Mouse (Mus musculus) heart, embryonic 10.5 days (tissue): ENCODE measurements around the gene Utp4. TPM values are rescaled to one million over a fixed set of nuclear protein-coding genes. Genes with fewer than 3 reads are reported as not detected.

Experiments used
- DNase-seq: peaks from one replicate; pipeline ENCODE4 v3.0.0-alpha.2; 2017; ENCODE audit warnings: low spot score
- H3K27ac ChIP-seq: fragments of 300-500 bp; sonication (generic); 2 replicates; pipeline ENCODE4 v1.5.1; 2016; ENCODE audit warnings: mild to moderate bottlenecking
- H3K27me3 ChIP-seq: fragments of 300-500 bp; sonication (generic); 2 replicates; pipeline ENCODE4 v1.6.1; 2016; ENCODE audit warnings: mild to moderate bottlenecking; ENCODE audit not compliant: poor library complexity, insufficient read depth, severe bottlenecking
- H3K36me3 ChIP-seq: fragments of 300-500 bp; sonication (generic); 2 replicates; pipeline ENCODE4 v1.6.1; 2016; ENCODE audit warnings: mild to moderate bottlenecking, moderate library complexity
- H3K4me1 ChIP-seq: fragments of 300-500 bp; sonication (generic); 2 replicates; pipeline ENCODE4 v1.6.1; 2016; ENCODE audit warnings: mild to moderate bottlenecking
- H3K4me3 ChIP-seq: fragments of 300-500 bp; sonication (generic); 2 replicates; pipeline ENCODE4 v1.5.1; 2016; ENCODE audit warnings: mild to moderate bottlenecking, moderate library complexity
- H3K9me3 ChIP-seq: fragments of 300-500 bp; sonication (generic); 2 replicates; pipeline ENCODE4 v1.6.1; 2016; ENCODE audit warnings: mild to moderate bottlenecking, moderate library complexity
- WGBS: fragments of 180-500 bp; shearing (Covaris S2); methylation state at CpG from one replicate; pipeline ENCODE4 v1.1.7; 2016; 5-methylcytosine and 5-hydroxymethylcytosine counted together
- polyA plus RNA-seq: library from polyadenylated mRNA; unstranded; fragments of >200 nt; fragmentation: Nextera tagmentation; extraction: Ambion mirVana; gene quantifications from 2 replicates; pipeline ENCODE4 v1.2.1, GENCODE M21; 2016

Gene Utp4
- polyA plus RNA-seq, 1 experiment from 2014 or later, result 79.9 TPM

DNA sequence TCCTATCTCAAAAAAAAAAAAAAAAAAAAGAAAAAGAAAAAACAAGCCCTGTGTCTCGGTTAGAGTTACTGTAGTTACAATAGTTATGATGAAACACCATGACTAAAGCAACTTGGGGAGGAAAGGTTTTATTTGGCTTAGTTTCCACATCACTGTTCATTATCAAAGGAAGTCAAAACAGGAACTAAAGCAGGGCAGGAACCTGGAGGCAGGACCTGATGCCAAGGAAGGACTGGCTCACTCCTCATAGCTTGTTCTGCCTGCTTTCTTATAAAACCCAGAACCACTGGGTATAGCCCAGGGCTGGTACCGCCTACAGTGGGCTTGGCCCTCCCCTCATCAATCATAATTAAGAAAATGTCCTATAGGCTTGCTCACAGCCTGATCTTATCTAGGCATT is 66.2 kb downstream of the Utp4 start:
- 85% methylated on average over 2 of the region's 2 CpGs for WGBS
- H3K9me3 ChIP-seq, result no peaks in the 10 kb centered on the region
- H3K27ac ChIP-seq, result no peak overlapping the region
- DNase-seq, result no peak
- no peak overlapping the region for H3K4me3 ChIP-seq
- no peaks in the 10 kb centered on the region for H3K36me3 ChIP-seq
- H3K4me1 ChIP-seq, result no peaks in the 10 kb centered on the region
- no peaks in the 10 kb centered on the region for H3K27me3 ChIP-seq

GRCm38 (mm10) chr8:106962322-106962721 is 68.9 kb downstream of the Utp4 start:
- DNase-seq, result no peak
- 81% methylated on average over 3 of the region's 3 CpGs for WGBS
- no peak overlapping the region for H3K27ac ChIP-seq
- no peaks in the 10 kb centered on the region for H3K4me1 ChIP-seq
- no peaks in the 10 kb centered on the region for H3K27me3 ChIP-seq
- H3K4me3 ChIP-seq, result no peak overlapping the region
- no peaks in the 10 kb centered on the region for H3K36me3 ChIP-seq
- H3K9me3 ChIP-seq, result no peaks in the 10 kb centered on the region

- WGBS, result 71% methylated on average over 6 of the region's 6 CpGs
- no peaks in the 10 kb centered on the region for H3K36me3 ChIP-seq
- no peak overlapping the region for H3K27ac ChIP-seq
- no peaks in the 10 kb centered on the region for H3K9me3 ChIP-seq
- H3K4me3 ChIP-seq, result no peak overlapping the region
- no peaks in the 10 kb centered on the region for H3K27me3 ChIP-seq
- no peak for DNase-seq
- no peaks in the 10 kb centered on the region for H3K4me1 ChIP-seq
Observed at GRCm38 (mm10) chr8:106963365-106963764, 69.9 kb downstream of the Utp4 start.

DNA sequence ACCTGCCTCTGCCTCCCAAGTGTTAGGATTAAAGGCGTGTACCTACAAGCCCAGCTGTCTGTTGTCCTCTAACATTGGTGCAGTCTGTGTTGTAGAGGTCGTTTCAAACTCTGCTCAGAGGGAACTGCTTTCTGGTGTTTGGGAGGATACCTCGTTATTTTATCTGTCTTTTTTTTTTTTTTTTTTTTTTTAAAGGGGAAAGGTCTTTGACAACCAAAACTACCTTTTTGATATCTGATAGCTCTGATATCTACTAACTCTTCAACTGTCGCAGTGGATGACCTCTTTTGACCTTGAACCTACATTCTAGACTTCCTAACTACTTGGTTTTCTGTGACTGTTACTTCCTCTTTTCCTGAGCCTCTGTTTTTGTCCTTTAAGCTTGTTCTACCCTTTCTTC is 71.1 kb downstream of the Utp4 start:
- 57% methylated on average over 4 of the region's 4 CpGs for WGBS
- H3K36me3 ChIP-seq, result no peaks in the 10 kb centered on the region
- DNase-seq, result no peak
- H3K4me3 ChIP-seq, result no peak overlapping the region
- H3K9me3 ChIP-seq, result no peaks in the 10 kb centered on the region
- no peaks in the 10 kb centered on the region for H3K27me3 ChIP-seq
- H3K27ac ChIP-seq, result no peak overlapping the region
- H3K4me1 ChIP-seq, result no peaks in the 10 kb centered on the region

DNA sequence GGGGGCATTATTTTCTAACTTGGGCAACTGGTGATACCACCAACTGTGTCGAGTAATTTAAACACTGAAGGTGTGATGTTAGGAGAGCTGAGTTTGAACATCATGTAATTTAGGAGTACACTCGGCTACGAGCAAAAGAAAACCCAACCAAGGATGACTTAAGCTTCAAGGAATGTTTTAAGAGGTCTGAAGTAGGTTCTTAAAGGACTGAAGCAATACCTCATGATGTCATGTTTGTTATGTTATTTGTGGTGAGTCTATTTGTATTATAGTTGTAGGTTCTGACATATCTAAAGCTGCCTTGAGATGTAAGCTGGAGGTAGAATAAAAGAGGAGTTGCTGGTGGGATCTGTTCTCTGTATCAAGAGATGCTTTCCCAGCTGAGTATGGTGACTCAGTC is 76.5 kb downstream of the Utp4 start:
- WGBS, result 62% methylated on average over 3 of the region's 3 CpGs
- no peak overlapping the region for H3K4me3 ChIP-seq
- DNase-seq, result no peak
- H3K9me3 ChIP-seq, result no peaks in the 10 kb centered on the region
- H3K36me3 ChIP-seq, result no peaks in the 10 kb centered on the region
- peaks cover 8% of the 10 kb centered on the region; the same call in 1 of the 2 replicates for H3K4me1 ChIP-seq
- no peak overlapping the region for H3K27ac ChIP-seq
- H3K27me3 ChIP-seq, result no peaks in the 10 kb centered on the region

DNA sequence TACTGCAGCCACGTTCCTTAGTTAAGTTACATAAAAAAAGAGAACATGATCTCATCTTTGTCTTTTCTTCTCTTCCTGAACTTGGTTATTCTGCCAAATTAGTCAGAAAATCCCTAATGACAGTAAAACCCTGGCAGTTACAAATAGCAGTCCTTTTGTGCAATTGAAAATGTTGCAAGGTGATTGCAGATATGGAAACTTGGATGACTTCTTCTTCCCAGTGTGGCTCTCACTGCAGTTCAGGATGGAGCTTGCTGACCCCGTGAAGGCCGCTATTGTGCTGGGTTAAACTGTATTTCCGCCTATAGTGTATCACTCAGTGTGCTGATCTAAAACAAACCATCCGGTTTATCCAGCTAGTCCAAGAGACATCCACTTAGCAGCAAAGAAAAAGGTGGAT is 78.5 kb downstream of the Utp4 start:
- H3K27ac ChIP-seq, result no peak overlapping the region
- DNase-seq, result no peak
- 65% methylated on average over 5 of the region's 5 CpGs for WGBS

More for the DNA sequence above, 78.5 kb downstream of the Utp4 start:
- peaks cover 8% of the 10 kb centered on the region; the same call in 1 of the 2 replicates for H3K4me1 ChIP-seq
- H3K4me3 ChIP-seq, result no peak overlapping the region
- H3K27me3 ChIP-seq, result no peaks in the 10 kb centered on the region
- no peaks in the 10 kb centered on the region for H3K36me3 ChIP-seq
- H3K9me3 ChIP-seq, result no peaks in the 10 kb centered on the region

Other genes with a start within 250 kb of the Utp4 start
- gene Tango6, start 210.6 kb upstream of the Utp4 start, polyA plus RNA-seq, result 10.5 and 10.9 TPM in 2 replicates
- gene Has3, start 23.4 kb upstream of the Utp4 start, polyA plus RNA-seq, result 0.25 TPM in 1 of 2 replicates, not detected in the other
- 8.7 and 9.8 TPM in 2 replicates for gene Sntb2, start 42.1 kb downstream of the Utp4 start, polyA plus RNA-seq
- gene Vps4a, start 137.6 kb downstream of the Utp4 start, polyA plus RNA-seq, result 52.3 and 52.8 TPM in 2 replicates
- gene Pdf, start 155.0 kb downstream of the Utp4 start, polyA plus RNA-seq, result 52.5 and 53.1 TPM in 2 replicates
- 34.4 and 40.3 TPM in 2 replicates for gene Cog8, start 163.1 kb downstream of the Utp4 start, polyA plus RNA-seq
- 77.8 and 100 TPM in 2 replicates for gene Nip7, start 163.2 kb downstream of the Utp4 start, polyA plus RNA-seq
- 1.7 TPM in 1 of 2 replicates, not detected in the other for gene Tmed6, start 172.0 kb downstream of the Utp4 start, polyA plus RNA-seq
- 9.9 and 13.0 TPM in 2 replicates for gene Terf2, start 202.9 kb downstream of the Utp4 start, polyA plus RNA-seq